Mouse (Mus musculus) liver, embryonic 14.5 days (tissue): ENCODE measurements around the gene Dusp10.

ENCODE experiments used
- CTCF ChIP-seq: IDR thresholded peaks from 2 replicates; pipeline ENCODE4 v1.5.1; 2016; ENCODE audit warnings: antibody characterized with exemption, low read depth, control low read depth
- EP300 ChIP-seq: IDR thresholded peaks from 2 replicates; pipeline ENCODE4 v1.6.1; 2016; ENCODE audit warnings: antibody characterized with exemption, low read depth

DNA sequence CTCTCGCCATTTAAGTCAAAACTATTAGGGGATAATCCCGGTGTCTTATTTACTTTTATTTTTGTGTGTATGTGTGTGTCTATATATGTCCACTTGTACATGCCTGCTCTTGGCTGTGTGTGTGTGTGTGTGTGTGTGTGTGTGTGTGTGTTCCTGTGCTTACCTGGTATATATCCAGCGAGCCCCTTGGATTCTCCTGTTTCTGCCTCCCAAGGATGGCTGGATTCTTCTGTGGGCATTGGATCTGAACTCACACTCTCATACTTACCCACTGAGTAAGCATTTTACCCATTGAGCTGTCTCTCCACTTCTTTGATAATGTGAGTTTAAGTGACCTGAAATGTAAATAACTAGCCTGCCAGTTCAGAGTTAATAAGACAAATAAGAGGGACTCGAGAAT is 40.6 kb downstream of the Dusp10 start:
- TF ChIP-seq CTCF (no peak), EP300 (no peak)
